Mouse (Mus musculus) limb, embryonic 12.5 days (tissue): ENCODE data around the gene Fancc. TPM values are rescaled to one million over a fixed set of nuclear protein-coding genes. Genes with fewer than 3 reads are reported as not detected.
"Not testable (repeated sequence)": the region's sequence is repeated elsewhere in the genome, so short reads cannot be mapped to it uniquely, and the experiment has no call there.

Source experiments
- ATAC-seq: fragments of 200-750 bp; cut with Nextera tagmentation; 2 replicates; pipeline ENCODE4 v1.8.0; 2017; ENCODE audit warnings: low read depth, moderate TSS enrichment; ENCODE audit not compliant: insufficient number of reproducible peaks, insufficient read depth, low FRiP score, low TSS enrichment
- H3K27ac ChIP-seq: fragments of 300-500 bp; sonication (generic); 2 replicates; pipeline ENCODE4 v1.5.1; 2016; ENCODE audit warnings: mild to moderate bottlenecking, moderate library complexity
- H3K27me3 ChIP-seq: fragments of 300-500 bp; sonication (generic); 2 replicates; pipeline ENCODE4 v1.6.1; 2016; ENCODE audit warnings: mild to moderate bottlenecking, moderate library complexity
- H3K36me3 ChIP-seq: fragments of 300-500 bp; sonication (generic); 2 replicates; pipeline ENCODE4 v1.6.1; 2016; ENCODE audit warnings: mild to moderate bottlenecking, moderate library complexity
- H3K4me1 ChIP-seq: fragments of 300-500 bp; sonication (generic); replicated peaks from 2 replicates; pipeline ENCODE4 v1.6.1; 2016
- H3K4me2 ChIP-seq: fragments of 300-500 bp; sonication (generic); 2 replicates; pipeline ENCODE4 v1.6.1; 2016; ENCODE audit warnings: mild to moderate bottlenecking, moderate library complexity
- H3K4me3 ChIP-seq: fragments of 300-500 bp; sonication (generic); replicated peaks from 2 replicates; pipeline ENCODE4 v1.5.1; 2016; ENCODE audit warnings: mild to moderate bottlenecking
- H3K9ac ChIP-seq: fragments of 300-500 bp; sonication (generic); replicated peaks from 2 replicates; pipeline ENCODE4 v1.6.1; 2016; ENCODE audit warnings: mild to moderate bottlenecking, moderate library complexity
- H3K9me3 ChIP-seq: fragments of 300-500 bp; sonication (generic); 2 replicates; pipeline ENCODE4 v1.6.1; 2016; ENCODE audit warnings: mild to moderate bottlenecking, moderate library complexity
- WGBS: fragments of 180-500 bp; shearing (Covaris S2); methylation state at CpG from one replicate; pipeline ENCODE4 v1.1.7; 2016; 5-methylcytosine and 5-hydroxymethylcytosine counted together
- polyA plus RNA-seq: library from polyadenylated mRNA; unstranded; fragments of >200 nt; fragmentation: Nextera tagmentation; extraction: Ambion mirVana; gene quantifications from 2 replicates; pipeline ENCODE4 v1.2.1, GENCODE M21; 2016

Fancc gene
- polyA plus RNA-seq, 1 experiment from 2014 or later = 28.5 TPM

- H3K4me2 ChIP-seq = no peak overlapping the region
- H3K4me1 ChIP-seq = peaks cover 15% of the 10 kb centered on the region
- no peaks in the 10 kb centered on the region for H3K9me3 ChIP-seq
- H3K36me3 ChIP-seq = no peaks in the 10 kb centered on the region
- no peak overlapping the region for H3K4me3 ChIP-seq
- no peak overlapping the region for H3K27ac ChIP-seq
- WGBS = 77% methylated on average over 5 of the region's 5 CpGs
- ATAC-seq = no peak
- H3K9ac ChIP-seq = no peak overlapping the region
- H3K27me3 ChIP-seq = no peaks in the 10 kb centered on the region
Measured at GRCm38 (mm10) chr13:63452898-63453297, 44.2 kb downstream of the Fancc start.

- Histone ChIP-seq H3K4me1 (peaks cover 15% of the 10 kb centered on the region), H3K27ac (peak overlapping the region; percentile 17; the same call in 1 of the 2 replicates), H3K36me3 (no peaks in the 10 kb centered on the region), H3K9me3 (no peaks in the 10 kb centered on the region), H3K4me3 (no peak overlapping the region), H3K9ac (no peak overlapping the region), H3K27me3 (no peaks in the 10 kb centered on the region), H3K4me2 (no peak overlapping the region)
- no peak for ATAC-seq
- WGBS = 6% methylated on average over 7 of the region's 7 CpGs
Measured at GRCm38 (mm10) chr13:63451140-63451539, 45.9 kb downstream of the Fancc start.

GRCm38 (mm10) chr13:63445419-63445818 is 51.7 kb downstream of the Fancc start:
- ATAC-seq = no peak
- Histone ChIP-seq H3K9ac (no peak overlapping the region), H3K27ac (no peak overlapping the region), H3K9me3 (no peaks in the 10 kb centered on the region), H3K4me3 (no peak overlapping the region), H3K4me2 (no peak overlapping the region), H3K4me1 (0 out of 2 replicates have a peak, but pooled peaks cover 4% of the 10 kb centered on the region), H3K36me3 (no peaks in the 10 kb centered on the region), H3K27me3 (no peaks in the 10 kb centered on the region)
- WGBS = 75% methylated on average over 6 of the region's 6 CpGs

- ATAC-seq = no peak
- H3K36me3 ChIP-seq = no peaks in the 10 kb centered on the region
- no peak overlapping the region for H3K9ac ChIP-seq
- H3K4me2 ChIP-seq = no peak overlapping the region
- no peaks in the 10 kb centered on the region for H3K9me3 ChIP-seq
- 89% methylated on average over 3 of the region's 3 CpGs for WGBS
- H3K27me3 ChIP-seq = no peaks in the 10 kb centered on the region
- peaks cover 8% of the 10 kb centered on the region for H3K4me1 ChIP-seq
- H3K27ac ChIP-seq = no peak overlapping the region
- H3K4me3 ChIP-seq = no peak overlapping the region
Measured at GRCm38 (mm10) chr13:63432759-63433158, 64.3 kb downstream of the Fancc start.

GRCm38 (mm10) chr13:63431857-63432191 is 65.3 kb downstream of the Fancc start:
- WGBS = 25% methylated on average over 5 of the region's 5 CpGs
- H3K27ac ChIP-seq = peak overlapping the region; percentile 97
- H3K27me3 ChIP-seq = no peaks in the 10 kb centered on the region

GRCm38 (mm10) chr13:63431030-63431856 is 65.8 kb downstream of the Fancc start:
- peak overlapping the region; percentile 61 for H3K4me2 ChIP-seq
- WGBS = under 1% methylated on average over 81 of the region's 82 CpGs
- peak overlapping the region; percentile 52 for H3K4me3 ChIP-seq
- H3K9ac ChIP-seq = peak overlapping the region; percentile 61
- no peaks in the 10 kb centered on the region for H3K36me3 ChIP-seq
- peak; percentile 96 for ATAC-seq
- no peaks in the 10 kb centered on the region for H3K9me3 ChIP-seq
- peaks cover 8% of the 10 kb centered on the region for H3K4me1 ChIP-seq
- no peaks in the 10 kb centered on the region for H3K27me3 ChIP-seq
- peak overlapping the region; percentile 97 for H3K27ac ChIP-seq

More at GRCm38 (mm10) chr13:63431857-63432191, 65.3 kb downstream of the Fancc start:
- H3K4me1 ChIP-seq = peaks cover 8% of the 10 kb centered on the region
- H3K4me2 ChIP-seq = peak overlapping the region; percentile 61
- ATAC-seq = no peak
- no peaks in the 10 kb centered on the region for H3K9me3 ChIP-seq
- H3K4me3 ChIP-seq = peak overlapping the region; percentile 52
- no peaks in the 10 kb centered on the region for H3K36me3 ChIP-seq
- peak overlapping the region; percentile 61 for H3K9ac ChIP-seq

- ATAC-seq = peak; percentile 76
- no peaks in the 10 kb centered on the region for H3K9me3 ChIP-seq
- WGBS = 0% methylated on average over 4 of the region's 4 CpGs
- peak overlapping the region; percentile 52 for H3K4me3 ChIP-seq
- H3K4me1 ChIP-seq = peaks cover 8% of the 10 kb centered on the region
- no peaks in the 10 kb centered on the region for H3K36me3 ChIP-seq
- peak overlapping the region; percentile 97 for H3K27ac ChIP-seq
- peak overlapping the region; percentile 46 for H3K9ac ChIP-seq
- no peaks in the 10 kb centered on the region for H3K27me3 ChIP-seq
- H3K4me2 ChIP-seq = peak overlapping the region; percentile 61
Measured at GRCm38 (mm10) chr13:63430681-63431029, 66.4 kb downstream of the Fancc start.

- no peak overlapping the region for H3K9ac ChIP-seq
- WGBS = 76% methylated on average over 9 of the region's 9 CpGs
- no peak for ATAC-seq
- peaks cover 8% of the 10 kb centered on the region for H3K4me1 ChIP-seq
- H3K36me3 ChIP-seq = no peaks in the 10 kb centered on the region
- peak overlapping the region; percentile 97; the same call in 1 of the 2 replicates for H3K27ac ChIP-seq
- peak overlapping the region; percentile 52 for H3K4me3 ChIP-seq
- no peaks in the 10 kb centered on the region for H3K9me3 ChIP-seq
- H3K4me2 ChIP-seq = peak overlapping the region; percentile 61
- no peaks in the 10 kb centered on the region for H3K27me3 ChIP-seq
Measured at GRCm38 (mm10) chr13:63430206-63430605, 66.9 kb downstream of the Fancc start.

GRCm38 (mm10) chr13:63428211-63428610 is 68.9 kb downstream of the Fancc start:
- not testable (repeated sequence) for H3K9me3 ChIP-seq, ATAC-seq, H3K27me3 ChIP-seq, H3K36me3 ChIP-seq, H3K4me1 ChIP-seq, H3K4me3 ChIP-seq, H3K27ac ChIP-seq, H3K4me2 ChIP-seq, H3K9ac ChIP-seq
- 93% methylated on average over 5 of the region's 5 CpGs for WGBS

- H3K9ac ChIP-seq = no peak overlapping the region
- no peak for ATAC-seq
- H3K9me3 ChIP-seq = no peaks in the 10 kb centered on the region
- H3K27ac ChIP-seq = no peak overlapping the region
- H3K36me3 ChIP-seq = no peaks in the 10 kb centered on the region
- no peak overlapping the region for H3K4me2 ChIP-seq
- H3K27me3 ChIP-seq = no peaks in the 10 kb centered on the region
- WGBS = 97% methylated on average over 2 of the region's 2 CpGs
- no peak overlapping the region for H3K4me3 ChIP-seq
- H3K4me1 ChIP-seq = no peaks in the 10 kb centered on the region
Measured at GRCm38 (mm10) chr13:63423060-63423459, 74.0 kb downstream of the Fancc start.

GRCm38 (mm10) chr13:63421225-63421624 is 75.9 kb downstream of the Fancc start:
- no peak for ATAC-seq
- Histone ChIP-seq H3K27ac (no peak overlapping the region), H3K4me3 (no peak overlapping the region), H3K9me3 (no peaks in the 10 kb centered on the region), H3K4me1 (no peaks in the 10 kb centered on the region), H3K4me2 (no peak overlapping the region), H3K36me3 (no peaks in the 10 kb centered on the region), H3K27me3 (no peaks in the 10 kb centered on the region), H3K9ac (no peak overlapping the region)

- ATAC-seq = no peak
- Histone ChIP-seq H3K9ac (no peak overlapping the region), H3K27ac (no peak overlapping the region), H3K4me2 (no peak overlapping the region), H3K27me3 (no peaks in the 10 kb centered on the region), H3K36me3 (no peaks in the 10 kb centered on the region), H3K4me3 (no peak overlapping the region), H3K9me3 (no peaks in the 10 kb centered on the region), H3K4me1 (no peaks in the 10 kb centered on the region)
- WGBS = 79% methylated on average over 2 of the region's 2 CpGs
Measured at GRCm38 (mm10) chr13:63418148-63418547, 78.9 kb downstream of the Fancc start.
